Mouse (Mus musculus) heart, postnatal 10 days (tissue): ENCODE measurements around the gene Phlpp1. TPM values are rescaled to one million over a fixed set of nuclear protein-coding genes. Genes with fewer than 3 reads are reported as not detected.

Experiments used
- DNase-seq, 2 experiments: peaks; one replicate each; pipeline ENCODE4 v3.0.0; 2021
- intact Hi-C: fragments of 180-260 bp; cut with DNase I; formaldehyde crosslinking; loops from one replicate; pipeline ENCODE4 v1.15.1; 2025
- total RNA-seq, 2 experiments: library from RNA; stranded (reverse); gene quantifications; 2 replicates each; pipeline ENCODE4 v1.2.3; 2021

Gene Phlpp1
- total RNA-seq, 2 experiments from 2014 or later: 22.4 to 23.5 TPM

GRCm38 (mm10) chr1:106362841-106363604 is 191.5 kb downstream of the Phlpp1 start:
- no peak for DNase-seq
- intact Hi-C loops: no loop called here

- no peak for DNase-seq
- intact Hi-C loops: no loop called here
Observed at GRCm38 (mm10) chr1:106369330-106369729, 197.8 kb downstream of the Phlpp1 start.

GRCm38 (mm10) chr1:106372446-106372845 is 200.9 kb downstream of the Phlpp1 start:
- DNase-seq: no peak
- intact Hi-C loops: loop anchor here (5.0 kb wide), 2 partner anchors 200 to 300 kb away; partner anchors contain the start of gene Phlpp1

- intact Hi-C loops: loop anchor here (5.0 kb wide), 2 partner anchors 201 to 301 kb away; partner anchors contain the start of gene Phlpp1
Observed at GRCm38 (mm10) chr1:106373656-106374055, 202.1 kb downstream of the Phlpp1 start.

GRCm38 (mm10) chr1:106374274-106374673 is 202.7 kb downstream of the Phlpp1 start:
- peak; percentile 38 to 46 for DNase-seq

More at GRCm38 (mm10) chr1:106373656-106374055, 202.1 kb downstream of the Phlpp1 start:
- no peak for DNase-seq

GRCm38 (mm10) chr1:106374971-106375370 is 203.4 kb downstream of the Phlpp1 start:
- DNase-seq: no peak
- intact Hi-C loops: loop anchor here (5.0 kb wide), 2 partner anchors 203 to 303 kb away; partner anchors contain the start of gene Phlpp1

More at GRCm38 (mm10) chr1:106374274-106374673, 202.7 kb downstream of the Phlpp1 start:
- intact Hi-C loops: loop anchor here (5.0 kb wide), 2 partner anchors 202 to 302 kb away; partner anchors contain the start of gene Phlpp1

- no peak for DNase-seq
- intact Hi-C loops: no loop called here
Observed at GRCm38 (mm10) chr1:106376003-106376402, 204.5 kb downstream of the Phlpp1 start.

- DNase-seq: no peak
- intact Hi-C loops: no loop called here
Observed at GRCm38 (mm10) chr1:106380465-106380864, 208.9 kb downstream of the Phlpp1 start.

- intact Hi-C loops: no loop called here
- no peak for DNase-seq
Observed at GRCm38 (mm10) chr1:106386542-106386941, 215.0 kb downstream of the Phlpp1 start.

- intact Hi-C loops: no loop called here
Observed at GRCm38 (mm10) chr1:106387264-106387663, 215.7 kb downstream of the Phlpp1 start.

GRCm38 (mm10) chr1:106389673-106390072 is 218.1 kb downstream of the Phlpp1 start:
- peak; percentile 62 to 77 for DNase-seq
- intact Hi-C loops: loop anchor here (5.0 kb wide), 1 partner anchor 497 kb away; no protein-coding TSS in a partner anchor

More at GRCm38 (mm10) chr1:106387264-106387663, 215.7 kb downstream of the Phlpp1 start:
- DNase-seq: no peak

- intact Hi-C loops: loop anchor here (5.0 kb wide), 1 partner anchor 501 kb away; no protein-coding TSS in a partner anchor
- DNase-seq: no peak
Observed at GRCm38 (mm10) chr1:106393072-106393471, 221.5 kb downstream of the Phlpp1 start.

- intact Hi-C loops: loop anchor here (1.0 to 5.0 kb wide), 3 partner anchors 224 to 502 kb away; partner anchors contain the start of gene Phlpp1
- DNase-seq: no peak
Observed at GRCm38 (mm10) chr1:106394678-106395077, 223.1 kb downstream of the Phlpp1 start.

- intact Hi-C loops: loop anchor here (1.0 to 2.0 kb wide), 2 partner anchors 225 to 324 kb away; partner anchors contain the start of gene Phlpp1
- peak; percentile 75 to 86 for DNase-seq
Observed at GRCm38 (mm10) chr1:106395476-106395875, 223.9 kb downstream of the Phlpp1 start.

- DNase-seq: peak; percentile 71 to 76
- intact Hi-C loops: loop anchor here (5.0 kb wide), 1 partner anchor 739 kb away; the partner anchor contains the start of genes Pign and Relch
Observed at GRCm38 (mm10) chr1:106400900-106401634, 229.5 kb downstream of the Phlpp1 start.

GRCm38 (mm10) chr1:106403011-106403501 is 231.5 kb downstream of the Phlpp1 start:
- DNase-seq: no peak
- intact Hi-C loops: loop anchor here (5.0 kb wide), 1 partner anchor 741 kb away; the partner anchor contains the start of genes Pign and Relch

GRCm38 (mm10) chr1:106406852-106407251 is 235.3 kb downstream of the Phlpp1 start:
- intact Hi-C loops: no loop called here
- DNase-seq: no peak

GRCm38 (mm10) chr1:106407963-106408440 is 236.4 kb downstream of the Phlpp1 start:
- intact Hi-C loops: no loop called here
- DNase-seq: peak; percentile 67 to 69

- intact Hi-C loops: no loop called here
- DNase-seq: no peak
Observed at GRCm38 (mm10) chr1:106410858-106411257, 239.3 kb downstream of the Phlpp1 start.
